Mouse (Mus musculus) midbrain, embryonic 10.5 days (tissue): ENCODE measurements around the gene Krtap4-1. TPM values are rescaled to one million over a fixed set of nuclear protein-coding genes. Genes with fewer than 3 reads are reported as not detected.
"Not testable (repeated sequence)": the region's sequence is repeated elsewhere in the genome, so short reads cannot be mapped to it uniquely, and the experiment has no call there.

Source experiments
- DNase-seq: peaks from one replicate; pipeline ENCODE4 v3.0.0-alpha.2; 2017; ENCODE audit warnings: low spot score
- H3K27ac ChIP-seq: fragments of 300-500 bp; sonication (generic); replicated peaks from 2 replicates; pipeline ENCODE4 v1.5.1; 2016; ENCODE audit warnings: mild to moderate bottlenecking
- H3K27me3 ChIP-seq: fragments of 300-500 bp; sonication (generic); 2 replicates; pipeline ENCODE4 v1.6.1; 2016; ENCODE audit warnings: low read depth, mild to moderate bottlenecking; ENCODE audit not compliant: poor library complexity, severe bottlenecking
- H3K36me3 ChIP-seq: fragments of 300-500 bp; sonication (generic); 2 replicates; pipeline ENCODE4 v1.6.1; 2016; ENCODE audit warnings: mild to moderate bottlenecking, moderate library complexity
- H3K4me1 ChIP-seq: fragments of 300-500 bp; sonication (generic); 2 replicates; pipeline ENCODE4 v1.6.1; 2016
- H3K4me3 ChIP-seq: fragments of 300-500 bp; sonication (generic); 2 replicates; pipeline ENCODE4 v1.5.1; 2016; ENCODE audit warnings: mild to moderate bottlenecking, moderate library complexity
- H3K9me3 ChIP-seq: fragments of 300-500 bp; sonication (generic); replicated peaks from 2 replicates; pipeline ENCODE4 v1.6.1; 2016; ENCODE audit warnings: mild to moderate bottlenecking
- WGBS: fragments of 180-500 bp; shearing (Covaris S2); methylation state at CpG from one replicate; pipeline ENCODE4 v1.1.7; 2016; 5-methylcytosine and 5-hydroxymethylcytosine counted together
- polyA plus RNA-seq: library from polyadenylated mRNA; unstranded; fragments of >200 nt; fragmentation: Nextera tagmentation; extraction: Ambion mirVana; gene quantifications from 2 replicates; pipeline ENCODE4 v1.2.1, GENCODE M21; 2016

The Krtap4-1 gene
- not detected in 2 replicates for polyA plus RNA-seq

GRCm38 (mm10) chr11:99628138-99628537, at the start of gene Krtap4-1:
TSS of gene Krtap4-1 (minus strand) at chr11:99628238.
- 87% methylated on average over 4 of the region's 4 CpGs for WGBS
- H3K27ac ChIP-seq: no peak within 1 kb of the TSS

DNA sequence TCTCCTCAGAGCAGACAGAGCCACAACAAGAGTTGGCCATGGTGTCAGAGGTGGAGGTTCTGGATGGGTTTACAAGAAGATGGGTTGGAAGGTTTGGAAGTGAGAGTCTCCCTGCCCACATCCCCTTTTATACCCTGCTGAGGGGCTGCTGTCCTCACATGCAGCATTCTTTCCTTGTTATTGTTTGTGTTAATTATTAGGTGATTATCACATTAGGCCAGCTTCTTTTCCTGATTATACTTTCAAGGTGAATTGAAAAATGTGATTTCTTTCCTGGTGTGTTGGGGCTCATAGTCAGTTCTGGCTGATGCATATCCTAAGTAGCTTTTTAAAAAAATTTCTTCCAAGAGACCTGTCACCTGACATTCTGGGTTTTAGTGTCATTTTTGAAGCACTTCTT, 37.8 kb upstream of the Krtap4-1 start, which contains the start of gene Krtap4-6:
Gene Krtap4-6 (minus strand): TSS at position 101 of the 400 bp plus-strand sequence.
- Histone ChIP-seq H3K4me1 (no peaks in the 10 kb centered on the region), H3K4me3 (no peak within 1 kb of the TSS), H3K9me3 (no peaks in the 10 kb centered on the region), H3K27me3 (no peaks in the 10 kb centered on the region), H3K36me3 (no peaks in the 10 kb centered on the region), H3K27ac (peak within 1 kb of the TSS; percentile 38; the same call in 1 of the 2 replicates)
- no peak for DNase-seq

More at GRCm38 (mm10) chr11:99628138-99628537, at the start of gene Krtap4-1:
- Histone ChIP-seq H3K4me3 (no peak within 1 kb of the TSS), H3K36me3 (no peaks in the 10 kb centered on the region), H3K9me3 (no peaks in the 10 kb centered on the region), H3K4me1 (no peaks in the 10 kb centered on the region), H3K27me3 (no peaks in the 10 kb centered on the region)
- no peak for DNase-seq

- no peak overlapping the region for H3K4me3 ChIP-seq
- 89% methylated on average over 10 of the region's 10 CpGs for WGBS
Measured at GRCm38 (mm10) chr11:99662802-99663201, 34.8 kb upstream of the Krtap4-1 start.

DNA sequence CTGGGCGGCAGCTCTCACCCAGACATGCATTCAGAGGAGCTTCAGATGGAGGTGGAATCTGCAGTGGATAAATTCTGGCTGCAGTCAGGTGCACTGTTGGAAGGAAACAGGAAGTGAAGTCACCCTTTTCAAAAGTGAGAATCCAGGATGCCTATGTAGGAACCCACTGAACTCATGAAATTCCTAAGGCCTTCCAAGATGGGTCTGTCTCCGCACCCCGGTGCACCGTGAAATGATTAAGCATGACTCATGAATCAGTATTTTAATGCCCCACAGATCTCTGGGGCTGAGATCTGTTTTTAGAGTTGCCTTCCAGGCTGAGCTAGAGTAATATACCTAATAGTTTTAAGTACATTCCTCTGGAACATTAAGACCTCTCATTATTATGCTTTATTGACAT, 31.2 kb upstream of the Krtap4-1 start:
- no peaks in the 10 kb centered on the region for H3K9me3 ChIP-seq
- no peak for DNase-seq
- 92% methylated on average over 4 of the region's 4 CpGs for WGBS
- H3K27ac ChIP-seq: no peak overlapping the region
- H3K4me1 ChIP-seq: peaks cover 4% of the 10 kb centered on the region
- H3K4me3 ChIP-seq: no peak overlapping the region
- H3K36me3 ChIP-seq: no peaks in the 10 kb centered on the region
- H3K27me3 ChIP-seq: no peaks in the 10 kb centered on the region

More at GRCm38 (mm10) chr11:99662802-99663201, 34.8 kb upstream of the Krtap4-1 start:
- no peaks in the 10 kb centered on the region for H3K9me3 ChIP-seq
- no peaks in the 10 kb centered on the region for H3K27me3 ChIP-seq
- H3K36me3 ChIP-seq: no peaks in the 10 kb centered on the region
- DNase-seq: no peak
- peaks cover 4% of the 10 kb centered on the region for H3K4me1 ChIP-seq
- H3K27ac ChIP-seq: no peak overlapping the region

DNA sequence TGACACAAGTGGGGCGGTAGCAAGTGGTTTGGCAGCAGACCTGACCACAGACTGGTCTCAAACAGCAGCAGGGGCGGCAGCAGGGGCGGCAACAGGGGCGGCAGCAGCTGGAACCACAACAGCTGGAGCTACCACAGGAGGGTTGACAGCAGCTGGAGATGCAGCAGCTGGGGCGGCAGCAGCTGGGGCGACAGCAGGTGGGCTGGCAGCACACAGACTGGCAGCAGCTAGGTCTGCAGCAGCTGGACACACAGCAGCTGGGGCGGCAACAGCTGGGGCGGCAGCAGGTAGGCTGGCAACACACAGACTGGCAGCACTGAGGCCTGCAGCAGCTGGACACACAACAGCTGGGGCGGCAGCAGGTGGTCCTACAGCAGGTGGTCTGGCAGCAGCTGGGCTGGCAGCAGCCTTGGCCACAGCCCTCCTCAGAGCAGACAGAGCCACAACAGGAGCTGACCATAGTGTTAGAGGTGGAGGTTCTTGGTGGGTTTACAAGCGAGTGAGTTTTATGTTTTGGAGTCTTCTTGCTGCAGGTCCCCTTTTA, 30.5 kb upstream of the Krtap4-1 start, which contains the start of gene Gm11563:
Gene Gm11563 (minus strand): TSS at position 494 of the 544 bp plus-strand sequence.
- H3K36me3 ChIP-seq, H3K4me3 ChIP-seq, H3K27me3 ChIP-seq, DNase-seq, H3K9me3 ChIP-seq, H3K4me1 ChIP-seq: not testable (repeated sequence)
- 74% methylated on average over 10 of the region's 10 CpGs for WGBS
- peak within 1 kb of the TSS; percentile 59; the same call in 1 of the 2 replicates for H3K27ac ChIP-seq

DNA sequence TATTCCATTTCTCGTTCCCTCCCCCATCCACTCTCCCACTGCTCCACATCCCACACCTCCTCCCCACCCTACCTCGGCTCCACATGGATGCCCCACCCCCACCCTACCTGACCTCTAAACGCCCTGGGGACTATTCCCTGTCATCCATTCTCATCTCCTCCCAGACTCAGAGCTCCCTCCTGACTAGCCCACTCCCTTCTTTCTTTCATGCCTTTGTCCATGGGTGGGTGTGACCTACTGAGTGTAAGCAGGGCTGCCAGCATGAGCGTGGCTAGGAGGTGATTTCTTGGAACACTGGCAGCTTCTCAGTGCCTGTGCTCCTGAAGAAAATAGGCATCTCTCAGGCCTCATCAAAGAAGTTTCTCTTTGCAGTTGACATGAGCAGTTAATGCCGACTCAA, 29.0 kb upstream of the Krtap4-1 start:
- no peak for DNase-seq
- Histone ChIP-seq H3K27me3 (no peaks in the 10 kb centered on the region), H3K4me3 (no peak overlapping the region), H3K36me3 (no peaks in the 10 kb centered on the region), H3K9me3 (no peaks in the 10 kb centered on the region), H3K4me1 (peaks cover 4% of the 10 kb centered on the region), H3K27ac (no peak overlapping the region)
- WGBS: 61% methylated on average over 5 of the region's 5 CpGs

GRCm38 (mm10) chr11:99650136-99650535, 22.1 kb upstream of the Krtap4-1 start, which contains the start of gene Gm11555:
TSS of gene Gm11555 (minus strand) at chr11:99650236.
- 78% methylated on average over 2 of the region's 2 CpGs for WGBS
- H3K36me3 ChIP-seq: no peaks in the 10 kb centered on the region
- H3K4me3 ChIP-seq: no peak within 1 kb of the TSS
- H3K9me3 ChIP-seq: no peaks in the 10 kb centered on the region
- DNase-seq: no peak
- no peaks in the 10 kb centered on the region for H3K27me3 ChIP-seq
- no peak within 1 kb of the TSS for H3K27ac ChIP-seq
- H3K4me1 ChIP-seq: no peaks in the 10 kb centered on the region

DNA sequence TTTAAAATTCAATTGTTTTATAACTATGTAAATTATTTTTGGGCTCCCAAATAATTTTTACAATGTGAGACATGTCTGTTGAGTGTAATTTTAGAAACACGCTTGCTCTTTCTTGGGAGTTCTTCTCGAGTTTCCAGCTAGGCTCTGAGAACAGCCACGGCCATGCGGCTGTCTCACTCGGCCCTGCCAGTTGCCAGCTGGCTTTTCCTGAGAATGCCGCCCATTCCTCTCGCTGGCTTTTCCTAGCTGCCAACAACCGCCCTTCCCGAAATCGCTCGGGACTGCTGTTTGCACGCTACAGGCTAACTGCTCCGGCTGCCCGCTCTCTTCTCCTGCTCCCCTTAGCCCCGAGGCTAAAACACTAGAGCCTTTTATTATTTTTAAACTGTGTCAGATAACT, 18.4 kb upstream of the Krtap4-1 start:
- Histone ChIP-seq H3K9me3 (no peaks in the 10 kb centered on the region), H3K27me3 (no peaks in the 10 kb centered on the region), H3K27ac (no peak overlapping the region), H3K36me3 (no peaks in the 10 kb centered on the region), H3K4me1 (no peaks in the 10 kb centered on the region), H3K4me3 (no peak overlapping the region)
- 90% methylated on average over 15 of the region's 15 CpGs for WGBS
- DNase-seq: no peak

DNA sequence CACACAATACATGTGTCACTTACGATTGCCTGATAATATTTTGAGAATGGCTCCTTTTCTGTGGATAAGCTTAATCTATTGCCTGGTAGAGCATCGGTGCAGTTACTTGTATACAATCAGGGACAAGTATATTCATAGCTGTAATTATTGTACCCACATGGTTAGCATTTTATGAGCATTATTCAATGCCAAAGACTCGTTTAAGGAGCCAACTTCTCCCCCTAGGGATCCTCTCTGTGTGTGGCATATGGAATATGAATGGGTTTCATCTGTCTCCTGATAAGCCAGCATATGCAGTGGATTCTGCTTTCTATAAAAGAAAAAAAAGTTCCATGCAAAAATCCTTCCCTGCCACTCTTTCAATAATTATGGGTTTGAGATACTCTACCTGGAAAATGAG, 16.3 kb upstream of the Krtap4-1 start:
- Histone ChIP-seq H3K9me3 (no peaks in the 10 kb centered on the region), H3K27me3 (no peaks in the 10 kb centered on the region), H3K4me3 (no peak overlapping the region), H3K4me1 (no peaks in the 10 kb centered on the region), H3K36me3 (no peaks in the 10 kb centered on the region), H3K27ac (no peak overlapping the region)
- no peak for DNase-seq
- 83% methylated on average over 3 of the region's 3 CpGs for WGBS

- H3K36me3 ChIP-seq, H3K9me3 ChIP-seq, H3K27me3 ChIP-seq, DNase-seq, H3K27ac ChIP-seq, H3K4me1 ChIP-seq, H3K4me3 ChIP-seq: not testable (repeated sequence)
- 82% methylated on average over 9 of the region's 9 CpGs for WGBS
Measured at GRCm38 (mm10) chr11:99643635-99644139, 15.6 kb upstream of the Krtap4-1 start, which contains the start of gene Krtap4-7. TSS of gene Krtap4-7 (minus strand) at chr11:99644089.

DNA sequence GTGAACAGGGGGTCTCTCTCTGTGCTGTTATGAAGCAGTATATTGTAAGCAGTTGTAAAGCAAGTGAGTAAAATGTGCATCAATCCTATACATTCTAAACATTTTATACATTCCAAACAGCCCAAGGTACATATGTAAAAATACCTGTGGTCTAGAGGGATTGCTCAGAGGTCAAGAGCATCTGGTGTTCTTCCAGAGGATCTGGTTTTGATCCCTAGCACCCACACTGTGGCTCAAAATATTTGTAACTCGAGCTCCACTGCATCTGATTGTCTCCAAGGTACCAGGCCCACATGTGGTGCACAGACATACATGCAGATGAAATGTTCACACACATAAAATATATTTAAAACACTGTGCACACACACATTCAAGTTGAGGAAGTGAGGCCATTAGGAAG, 12.9 kb upstream of the Krtap4-1 start:
- Histone ChIP-seq H3K4me3 (no peak overlapping the region), H3K36me3 (no peaks in the 10 kb centered on the region), H3K27me3 (no peaks in the 10 kb centered on the region), H3K4me1 (no peaks in the 10 kb centered on the region), H3K9me3 (no peaks in the 10 kb centered on the region), H3K27ac (no peak overlapping the region)
- no peak for DNase-seq
- WGBS: 45% methylated on average over 1 of the region's 1 CpGs

DNA sequence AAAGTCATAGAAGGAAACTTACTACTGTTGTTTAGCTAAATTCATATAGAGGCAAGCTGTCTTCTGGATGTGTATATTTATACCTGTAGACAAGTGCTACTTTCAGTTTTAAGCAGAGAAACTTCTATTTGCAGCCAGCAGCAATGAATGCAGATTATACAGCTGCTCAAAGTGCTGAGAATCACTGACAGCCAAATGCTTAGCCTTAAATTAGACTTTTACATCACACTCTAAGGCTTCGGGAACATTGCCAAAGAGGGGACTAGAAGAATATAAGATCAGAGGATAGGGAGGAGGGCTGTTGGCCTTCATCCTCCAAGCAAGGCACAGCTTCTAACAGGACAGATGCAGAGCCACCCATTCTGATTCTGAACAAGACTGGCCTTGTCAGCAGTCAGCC, 9.0 kb upstream of the Krtap4-1 start:
- WGBS: 84% methylated on average over 1 of the region's 1 CpGs
- Histone ChIP-seq H3K36me3 (no peaks in the 10 kb centered on the region), H3K4me3 (no peak overlapping the region), H3K9me3 (no peaks in the 10 kb centered on the region), H3K27me3 (no peaks in the 10 kb centered on the region), H3K4me1 (peaks cover 5% of the 10 kb centered on the region), H3K27ac (no peak overlapping the region)
- no peak for DNase-seq

- WGBS: 34% methylated on average over 8 of the region's 8 CpGs
Measured at GRCm38 (mm10) chr11:99634653-99635134, 6.7 kb upstream of the Krtap4-1 start, which contains the start of gene Krtap4-2. TSS of gene Krtap4-2 (minus strand) at chr11:99635084.

More at GRCm38 (mm10) chr11:99634653-99635134, 6.7 kb upstream of the Krtap4-1 start, which contains the start of gene Krtap4-2:
- Histone ChIP-seq H3K36me3 (no peaks in the 10 kb centered on the region), H3K27ac (no peak within 1 kb of the TSS), H3K27me3 (no peaks in the 10 kb centered on the region), H3K4me3 (no peak within 1 kb of the TSS), H3K4me1 (peaks cover 5% of the 10 kb centered on the region), H3K9me3 (no peaks in the 10 kb centered on the region)
- DNase-seq: no peak
